Mouse (Mus musculus) brain, embryonic 18.5 days (tissue): Measurements from ENCODE around the gene Polr2b.

Experiments
- DNase-seq: peaks from one replicate; pipeline ENCODE4 v3.0.0-alpha.2; 2012; ENCODE audit warnings: low read depth, low spot score

Polr2b gene

DNA sequence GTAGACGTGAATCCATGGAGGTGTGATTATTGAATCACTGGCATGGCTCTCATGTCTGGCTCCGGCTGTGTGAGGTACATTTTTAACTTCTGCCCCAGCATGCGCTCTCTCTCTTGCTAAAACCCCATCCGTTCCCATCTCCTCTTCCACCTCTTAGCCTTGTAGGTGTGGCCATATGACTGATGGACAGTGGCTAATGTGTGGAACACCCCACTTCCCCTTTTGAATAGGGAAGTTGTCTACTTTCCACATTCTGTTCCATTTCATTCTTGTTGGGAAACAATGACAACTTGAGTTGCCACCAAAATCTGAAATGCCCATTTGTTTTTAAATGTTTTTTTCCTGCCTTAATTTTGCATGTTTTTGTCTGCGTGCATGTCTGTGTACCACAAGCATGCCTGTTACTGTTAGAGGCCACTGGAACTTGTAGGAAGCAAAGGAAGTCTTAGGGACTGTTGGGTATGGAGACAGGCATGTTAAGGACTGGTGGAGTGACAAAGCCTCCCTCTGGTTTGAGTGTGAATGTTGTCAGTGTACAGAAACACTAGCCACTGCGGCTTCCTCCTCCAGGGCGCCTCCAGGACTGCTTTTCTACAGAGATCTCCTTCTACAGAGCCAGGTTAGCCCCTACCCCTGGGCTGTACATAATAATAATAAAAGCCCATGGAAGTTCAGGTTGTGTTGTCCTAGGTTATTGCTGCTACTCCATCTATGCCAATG, 17.0 kb upstream of the Polr2b start:
- DNase-seq = no peak

DNA sequence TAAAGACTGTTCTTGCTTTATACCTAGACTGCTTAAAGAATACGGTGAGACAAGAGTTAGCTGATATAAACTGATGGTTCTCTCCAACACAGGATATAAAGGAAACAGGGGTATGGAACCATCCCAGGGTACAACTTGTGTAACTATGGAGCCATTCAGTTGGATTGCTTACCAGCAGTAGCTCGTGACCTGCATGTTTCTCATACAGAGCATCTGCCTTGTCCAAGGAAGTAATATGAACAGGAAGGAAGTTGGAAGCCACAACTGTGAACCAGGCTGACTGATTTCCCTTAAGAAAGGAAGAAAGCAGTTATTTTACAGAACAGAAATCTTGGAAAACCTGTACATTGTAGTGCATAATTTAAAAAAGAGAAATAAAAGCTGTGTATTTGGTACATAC, 10.5 kb upstream of the Polr2b start:
- DNase-seq = no peak

DNA sequence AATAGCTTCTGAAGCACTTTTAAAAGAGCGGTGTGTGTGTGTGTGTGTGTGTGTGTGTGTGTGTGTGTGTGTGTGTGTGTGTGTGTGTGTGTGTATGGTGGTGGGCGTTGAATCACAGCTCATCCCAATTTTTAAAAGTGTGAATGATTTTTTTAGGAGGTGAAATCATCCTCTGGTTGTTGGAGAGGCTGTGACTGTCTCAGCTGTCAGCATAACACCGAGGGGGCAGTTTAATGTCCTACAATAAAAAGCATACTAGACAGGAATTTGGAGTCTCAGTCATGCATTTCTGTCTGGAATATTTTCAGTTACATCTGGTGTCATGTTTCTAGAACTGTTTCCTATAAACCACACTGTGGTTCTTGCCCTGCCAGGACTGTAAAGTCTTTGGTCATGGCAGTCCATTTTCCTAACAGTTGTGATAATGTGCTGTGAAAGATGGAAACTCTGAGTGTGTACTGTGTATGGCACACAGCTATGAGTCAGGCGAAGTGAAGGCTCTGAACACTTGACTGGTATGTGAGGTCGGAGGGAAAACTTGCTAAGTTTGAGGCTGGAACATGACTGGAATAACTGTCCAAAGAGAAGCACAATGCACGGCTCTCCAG, 8.5 kb upstream of the Polr2b start:
- DNase-seq = no peak

DNA sequence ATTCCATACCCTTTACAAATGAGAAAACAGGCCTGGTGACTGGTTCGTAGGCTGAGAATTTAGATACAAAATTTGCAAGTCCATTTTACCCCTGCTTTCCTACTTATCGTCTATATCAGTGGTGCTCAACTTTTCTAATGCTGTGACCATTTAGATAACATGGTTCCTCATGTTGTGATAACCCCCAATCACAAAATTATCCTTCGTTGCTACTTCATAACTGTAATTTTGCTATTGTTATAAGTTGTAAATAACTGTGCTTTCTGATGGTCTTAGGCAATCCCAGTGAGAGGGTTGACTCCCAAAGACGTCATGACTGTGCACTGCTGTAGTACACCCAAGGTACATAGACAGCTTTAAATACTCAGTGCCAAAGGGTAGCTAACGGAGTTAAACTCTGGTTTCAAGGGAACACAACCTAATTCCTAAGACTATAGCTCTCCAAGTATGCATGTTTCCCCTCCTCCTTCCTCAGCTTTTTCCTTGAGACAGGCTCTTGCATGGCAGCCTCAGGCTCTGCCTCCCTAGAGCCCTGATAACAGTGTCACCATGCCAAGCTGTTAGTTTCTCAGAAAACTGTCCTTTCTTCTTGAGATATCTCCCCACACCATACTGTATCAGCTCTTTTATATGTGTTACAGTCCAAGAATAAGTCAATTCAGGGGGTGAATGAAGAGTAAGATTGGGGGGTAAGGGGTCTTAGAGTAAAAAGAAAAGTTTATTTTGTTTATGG, 2.0 kb upstream of the Polr2b start:
- DNase-seq = no peak

DNA sequence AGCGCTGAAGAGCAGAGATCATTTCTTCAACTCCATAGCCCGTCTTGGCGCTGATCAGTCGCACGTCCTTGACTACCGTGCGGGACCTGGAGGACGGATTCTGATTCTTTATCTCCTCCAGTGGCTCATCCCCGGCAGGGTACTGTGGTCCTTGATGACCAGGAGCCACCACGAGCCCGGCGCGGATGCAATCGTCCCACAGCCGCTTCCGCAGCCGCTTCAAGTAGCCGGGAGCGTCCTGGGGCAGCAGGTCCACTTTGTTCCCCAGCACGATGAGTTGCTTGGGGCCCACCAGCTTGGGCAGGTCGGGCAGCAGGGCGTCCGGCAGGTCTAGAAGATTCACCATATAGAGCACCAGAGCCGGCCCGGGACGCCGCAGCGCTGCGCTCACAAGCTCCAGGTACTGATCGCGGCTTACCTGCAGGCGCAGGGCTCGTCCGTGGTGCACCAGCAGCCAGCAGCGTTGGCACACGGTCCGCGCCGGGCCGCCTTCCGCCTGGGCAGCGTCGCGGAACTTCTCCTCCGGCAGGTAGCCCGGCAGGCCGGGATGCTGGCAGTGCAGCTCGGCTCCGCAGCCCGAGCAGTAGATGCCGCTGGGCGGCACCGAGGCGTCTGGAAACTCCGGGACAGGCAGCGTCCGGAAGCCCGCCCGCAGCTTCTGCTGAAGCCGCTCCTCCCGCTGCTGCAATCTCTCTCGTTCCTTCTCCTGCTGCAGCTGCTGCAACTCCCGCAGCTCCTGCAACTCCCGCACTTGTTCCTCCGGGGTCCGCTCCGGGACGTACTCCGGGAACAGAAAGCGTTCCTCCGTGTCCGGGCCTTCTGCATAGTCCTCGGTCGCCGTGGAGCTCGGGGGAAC, 668 bp upstream of the Polr2b start:
- peak; percentile 1 for DNase-seq

DNA sequence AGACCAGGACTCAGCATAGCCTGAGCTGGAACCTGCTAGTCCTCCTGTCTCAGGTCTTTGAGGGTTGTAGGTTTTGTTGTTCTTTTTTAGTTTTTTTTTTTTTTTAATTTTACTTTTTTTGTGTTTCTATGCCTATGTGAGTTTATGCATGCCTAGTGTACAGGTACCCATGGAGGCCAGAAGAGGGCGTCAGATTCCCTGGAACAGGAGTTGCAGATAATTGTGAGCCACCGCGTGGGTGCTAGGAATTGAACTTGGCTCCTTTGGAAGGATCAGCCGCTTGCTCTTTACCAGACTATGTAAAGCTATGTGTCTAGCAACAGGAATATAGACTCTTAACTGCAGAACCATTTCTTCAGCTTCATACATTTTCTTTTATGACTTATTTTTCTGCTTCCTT, 4.3 kb downstream of the Polr2b start:
- DNase-seq = no peak

DNA sequence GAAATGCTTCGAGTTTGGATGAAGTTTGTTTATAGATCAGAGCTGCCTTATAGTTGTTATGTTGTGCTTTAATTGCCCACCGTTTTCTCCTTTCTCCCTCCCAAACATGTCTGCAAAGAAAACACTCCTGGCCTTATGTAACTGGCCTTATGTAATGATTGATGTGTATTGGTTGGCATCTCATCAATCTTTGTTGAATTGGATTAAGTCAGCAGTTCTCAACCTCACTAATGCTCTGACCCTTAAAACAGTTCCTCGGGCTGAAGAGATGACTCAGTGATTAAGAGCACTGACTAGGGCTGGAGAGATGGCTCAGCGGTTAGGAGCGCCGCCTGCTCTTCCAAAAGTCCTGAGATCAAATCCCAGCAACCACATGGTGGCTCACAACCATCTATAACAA, 5.0 kb downstream of the Polr2b start:
- DNase-seq = no peak

DNA sequence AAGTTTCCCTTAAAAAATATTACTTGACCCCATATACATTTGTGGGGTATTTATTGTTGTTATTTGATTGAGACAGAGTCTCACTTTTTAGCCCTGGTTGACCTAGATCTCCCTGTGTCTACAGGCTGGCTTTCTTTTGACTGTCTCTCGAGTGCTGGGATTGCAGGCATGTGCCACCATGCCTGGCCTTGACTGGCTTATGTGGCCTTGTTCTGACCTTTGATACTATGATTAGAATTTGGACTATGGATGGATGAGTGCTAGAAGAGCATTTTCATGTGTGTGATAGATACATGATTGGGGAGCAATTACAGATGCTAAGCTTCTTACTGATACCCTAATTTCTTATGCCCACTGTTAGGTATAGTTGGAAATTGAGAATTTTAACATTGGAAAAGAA, 15.0 kb downstream of the Polr2b start:
- DNase-seq = no peak

DNA sequence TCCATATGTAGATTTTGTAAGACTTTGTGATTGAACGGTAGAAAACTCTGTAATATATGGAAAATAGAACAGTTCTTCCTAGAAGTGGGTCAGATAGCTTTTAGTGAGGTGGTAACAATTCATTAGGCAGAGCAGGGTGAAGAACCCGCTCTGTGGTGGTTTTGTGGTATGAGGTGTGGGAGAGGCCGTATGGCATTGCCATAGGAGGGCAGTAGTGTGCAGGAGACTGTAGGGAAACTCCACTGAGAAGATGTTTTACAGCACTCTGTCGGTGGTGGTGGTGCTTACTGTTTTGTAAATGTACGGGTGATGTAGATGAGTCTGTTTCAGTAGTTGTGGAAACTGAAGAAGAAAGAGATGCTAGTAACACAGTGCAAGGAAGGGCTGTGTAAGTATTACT, 20.2 kb downstream of the Polr2b start:
- DNase-seq = no peak

DNA sequence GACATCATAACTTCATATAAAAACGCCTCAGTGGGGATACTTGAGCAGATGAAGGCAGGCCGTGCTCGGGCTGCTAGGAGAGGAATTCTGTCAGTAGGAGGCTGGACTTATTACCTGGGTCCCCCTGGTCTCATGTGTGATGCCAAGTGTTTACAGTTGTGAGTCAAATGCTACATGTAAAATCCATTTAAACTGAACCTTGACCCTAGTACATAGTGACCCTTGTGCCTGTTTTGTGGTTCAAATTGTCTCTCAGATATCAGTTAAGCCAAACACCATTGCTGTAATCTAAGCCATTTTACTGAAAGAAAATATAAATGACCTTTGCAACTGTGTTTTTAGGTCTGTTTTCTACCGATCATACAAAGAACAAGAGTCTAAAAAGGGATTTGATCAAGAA, 30.1 kb downstream of the Polr2b start:
- no peak for DNase-seq

DNA sequence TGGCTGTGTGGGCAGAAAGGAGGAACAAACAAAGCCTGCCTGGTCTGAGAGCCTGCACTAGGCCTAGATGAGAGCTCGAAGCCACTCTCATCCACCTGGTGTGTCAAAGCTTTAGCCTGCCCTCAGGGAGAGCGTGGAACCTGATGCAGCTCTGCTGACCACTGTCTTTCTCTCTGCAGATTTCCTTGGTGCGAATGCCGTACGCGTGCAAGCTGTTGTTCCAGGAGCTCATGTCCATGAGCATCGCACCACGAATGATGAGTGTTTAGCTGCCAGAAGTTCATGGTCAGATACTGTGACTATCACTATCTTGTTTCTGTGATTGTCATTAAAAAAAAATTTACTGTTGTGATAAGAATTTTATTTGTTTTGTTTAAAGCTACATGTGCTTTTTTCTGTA, 39.0 kb downstream of the Polr2b start:
- no peak for DNase-seq

DNA sequence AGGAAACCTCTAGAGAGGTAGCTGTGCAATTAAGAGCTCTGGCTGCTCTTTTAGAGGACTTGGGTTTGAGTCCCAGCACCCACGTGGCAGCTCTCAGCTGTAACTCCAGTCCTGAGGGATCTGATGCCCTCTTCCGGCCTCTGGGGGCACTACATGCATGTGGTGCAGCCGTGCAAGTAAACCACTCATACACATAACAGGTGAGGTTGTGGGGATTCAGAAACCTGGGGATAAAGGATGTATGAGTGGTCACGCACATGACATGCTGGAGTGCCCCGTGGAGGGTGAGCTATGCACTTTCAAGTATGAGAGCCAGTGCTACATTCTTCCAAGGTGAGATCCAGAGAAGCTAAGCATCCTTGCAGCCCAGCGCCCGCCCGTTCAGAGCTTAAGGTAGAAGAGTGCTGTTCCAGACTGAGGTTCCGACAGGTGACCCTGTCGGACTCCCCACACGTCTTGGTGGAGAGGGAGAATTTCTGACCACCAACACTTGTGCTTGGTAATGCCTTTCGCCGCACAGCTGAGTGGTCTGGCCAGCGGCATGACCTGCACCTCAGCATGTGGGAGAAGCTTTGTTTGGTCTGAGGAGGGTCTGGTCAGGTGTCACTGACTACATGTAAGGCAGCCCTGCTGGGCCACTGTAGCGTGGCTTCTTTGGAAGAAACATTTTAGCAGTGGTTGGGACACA, 40.2 kb downstream of the Polr2b start:
- no peak for DNase-seq

DNA sequence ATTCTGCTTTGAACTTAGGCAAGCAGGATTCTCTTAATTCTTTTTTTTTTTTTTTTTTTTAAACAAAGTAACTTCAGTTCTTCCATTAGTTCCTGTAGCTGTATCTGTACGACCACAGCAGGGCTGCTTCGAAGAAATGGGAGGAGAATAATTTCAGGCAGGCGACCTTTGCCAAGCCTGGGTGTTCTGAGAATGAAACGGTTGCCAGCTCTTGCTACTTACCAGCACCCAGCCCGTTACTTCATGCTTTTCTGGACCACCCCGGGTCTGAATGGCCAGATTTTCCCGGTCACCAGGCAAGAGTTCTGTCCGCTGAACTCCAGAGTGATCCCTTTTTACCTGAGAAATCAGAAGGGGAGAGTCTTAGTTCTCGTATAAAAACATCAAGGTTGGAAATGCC, 41.7 kb downstream of the Polr2b start:
- no peak for DNase-seq

DNA sequence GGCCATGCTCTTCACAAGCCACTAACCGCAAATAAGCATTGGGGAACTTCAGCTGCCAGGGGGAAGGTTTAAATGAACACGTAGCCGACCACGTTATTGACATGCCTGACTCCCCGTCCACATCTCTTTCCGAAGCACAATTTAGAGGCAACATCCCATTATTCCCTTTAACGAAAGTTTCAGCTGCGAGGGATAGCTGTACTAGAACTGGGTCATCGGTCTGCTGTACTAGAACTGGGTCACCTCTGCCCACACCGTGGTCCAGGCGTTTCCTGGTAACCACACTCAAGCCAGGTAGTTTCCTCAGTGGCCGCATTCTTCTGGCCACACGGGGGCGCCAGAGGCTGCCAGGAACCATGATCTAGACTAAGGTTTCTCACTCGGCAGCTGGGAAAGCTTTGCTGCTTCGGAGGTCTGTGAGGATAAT, 44.4 kb downstream of the Polr2b start:
- DNase-seq = peak; percentile 59

DNA sequence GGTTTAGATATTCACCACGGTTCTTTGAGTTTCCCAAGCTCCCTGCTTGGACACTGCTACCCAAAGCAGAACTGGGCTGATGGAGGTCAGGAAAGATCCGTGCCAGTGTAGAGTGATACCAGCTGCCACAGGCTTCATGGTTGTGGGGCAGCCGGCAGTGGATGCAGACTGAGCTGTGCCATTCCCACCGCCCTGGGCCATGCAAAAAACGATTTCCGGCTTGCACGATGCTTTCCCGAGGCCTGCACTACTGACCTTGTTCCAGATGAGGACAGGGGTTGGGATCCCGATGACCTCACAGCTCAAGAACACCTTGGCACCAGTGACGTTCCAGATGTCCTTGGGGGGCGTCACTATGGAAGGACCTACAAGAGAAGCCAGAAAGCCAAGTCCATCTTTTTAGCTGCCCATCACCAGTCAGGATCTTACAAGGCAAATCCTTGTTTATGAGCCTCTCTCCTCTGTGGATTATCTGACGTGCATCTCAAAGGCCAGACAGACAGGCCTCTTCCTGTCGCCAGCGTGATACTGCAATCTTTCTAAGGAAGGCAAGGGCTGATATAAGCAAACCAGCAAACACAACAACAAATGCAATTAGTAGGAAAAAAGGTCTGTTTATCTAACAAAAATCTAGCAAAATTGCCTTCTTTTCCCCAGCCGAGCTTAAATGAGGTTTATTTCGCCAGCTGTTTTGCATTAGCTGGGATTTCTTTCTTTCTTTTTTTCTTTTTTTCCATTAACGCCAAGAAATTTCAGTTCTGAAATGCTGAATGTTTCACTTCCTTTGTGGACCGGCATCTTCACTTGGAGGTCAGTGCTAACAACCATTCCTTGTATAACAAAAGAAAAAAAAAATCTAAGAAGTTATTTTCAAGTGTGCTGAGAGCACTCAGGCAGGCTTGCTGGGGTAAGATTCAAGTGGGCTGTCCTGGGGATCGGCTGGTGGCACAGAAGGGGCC, 45.6 kb downstream of the Polr2b start:
- no peak for DNase-seq

DNA sequence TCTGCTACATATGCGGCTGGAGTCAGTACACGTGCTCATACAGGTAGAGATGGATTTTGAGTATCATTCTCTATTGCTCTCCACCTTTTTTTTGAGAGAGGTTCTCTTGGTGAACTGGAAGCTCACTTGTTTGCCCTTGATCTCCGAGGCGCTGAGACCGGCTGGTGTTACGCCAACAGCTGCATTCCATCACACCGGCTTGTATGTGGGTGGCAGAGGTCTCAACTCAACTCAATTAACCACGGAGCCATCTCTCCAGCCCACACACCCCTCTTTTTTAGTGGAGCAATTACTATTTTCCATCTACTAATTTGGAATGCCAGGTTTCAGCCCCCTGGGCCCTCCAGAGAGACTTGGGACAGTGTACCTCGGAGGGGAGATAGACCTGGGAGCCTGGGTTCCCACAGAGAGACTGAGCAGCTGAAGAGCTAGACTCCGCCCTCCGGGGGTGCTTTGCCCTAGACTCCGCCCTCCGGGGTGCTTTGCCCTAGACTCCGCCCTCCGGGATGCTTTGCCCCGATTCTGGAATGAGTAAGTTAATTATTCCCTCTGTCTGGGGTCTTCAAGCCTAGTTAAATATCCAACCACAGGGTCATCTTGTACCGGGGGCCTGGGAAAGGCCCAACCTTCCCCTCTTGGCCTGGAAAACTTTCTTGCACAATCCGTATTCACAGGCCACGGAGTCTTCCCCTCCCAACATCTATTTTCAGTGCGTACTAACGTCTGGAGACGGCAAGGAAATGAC, 47.6 kb downstream of the Polr2b start:
- DNase-seq = no peak

DNA sequence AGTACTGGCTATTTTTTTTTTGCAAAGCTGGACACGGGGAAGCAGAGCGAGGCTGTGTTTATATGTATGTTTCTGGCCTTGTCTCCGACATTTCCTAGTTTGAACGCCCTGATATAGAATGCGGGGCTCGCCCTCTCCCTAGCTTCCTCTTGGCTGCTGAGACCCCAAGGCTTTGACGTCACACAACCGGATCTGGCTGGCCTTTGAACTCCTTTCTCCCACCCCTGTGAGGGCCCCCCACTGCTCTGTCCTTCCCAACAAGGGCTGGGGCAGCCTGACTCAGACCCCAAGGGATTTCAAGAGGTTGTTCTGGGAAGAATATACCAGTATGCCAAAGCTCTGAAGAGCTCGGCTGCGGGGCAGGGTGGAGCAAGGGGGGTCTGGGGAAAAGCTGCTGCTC, 48.4 kb downstream of the Polr2b start:
- no peak for DNase-seq

DNA sequence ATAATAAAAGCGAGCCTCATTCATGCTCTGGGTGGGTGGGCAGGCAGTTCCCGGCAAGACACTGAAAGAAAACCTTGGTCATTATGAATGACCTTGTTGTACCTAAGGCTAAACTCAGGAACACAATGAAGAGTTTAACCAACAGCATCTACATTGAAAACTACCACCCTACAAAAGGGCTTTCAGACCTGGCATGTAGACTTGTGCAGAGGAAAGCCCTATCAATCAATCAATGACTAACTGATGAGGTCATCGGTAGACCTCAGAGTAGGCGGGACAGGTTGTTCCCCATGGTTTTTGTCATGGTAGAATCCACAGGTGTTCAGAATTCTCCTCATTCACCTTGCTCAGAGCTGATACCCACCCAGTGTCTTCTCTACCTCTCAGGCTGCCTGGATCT, 50.0 kb downstream of the Polr2b start:
- no peak for DNase-seq

DNA sequence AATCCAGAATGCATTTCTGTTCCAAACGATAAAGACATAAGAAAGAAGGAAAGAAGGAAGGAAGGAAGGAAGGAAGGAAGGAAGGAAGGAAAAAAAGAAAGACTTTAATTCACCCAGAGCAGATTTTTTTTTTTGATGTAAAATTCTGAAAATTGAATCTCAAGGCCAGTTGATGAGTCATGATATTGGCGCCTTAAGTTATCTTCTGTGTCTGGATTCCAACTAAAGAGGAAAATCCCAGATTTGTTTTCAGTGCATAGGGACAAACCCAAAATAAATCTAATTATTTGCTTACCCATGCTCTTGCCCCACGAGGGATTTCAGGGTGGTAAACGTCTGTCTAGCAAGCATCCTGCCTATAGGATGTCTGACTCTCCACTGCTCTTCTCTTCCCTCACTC, 51.1 kb downstream of the Polr2b start:
- DNase-seq = no peak

DNA sequence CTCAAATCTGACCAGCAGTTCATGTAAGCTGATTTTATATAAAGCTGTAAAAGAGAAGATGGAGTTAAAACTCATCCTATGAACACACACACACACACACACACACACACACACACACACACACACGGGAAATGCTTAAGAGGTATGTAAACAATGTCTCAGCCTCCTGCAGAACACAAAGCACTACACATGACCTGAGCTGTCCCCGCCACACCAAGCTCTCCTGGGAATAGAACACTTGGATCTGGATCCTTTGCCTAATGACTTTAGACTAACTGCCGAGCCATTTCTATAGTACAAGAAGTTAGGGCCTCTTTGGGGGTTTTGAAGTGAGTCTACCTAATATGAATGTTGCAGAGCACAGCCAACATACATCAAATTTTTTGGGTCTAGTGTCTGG, 52.2 kb downstream of the Polr2b start:
- DNase-seq = no peak
